Mouse (Mus musculus): Measurements from ENCODE around the gene Gm960.
"Not testable (repeated sequence)": the region's sequence is repeated elsewhere in the genome, so short reads cannot be mapped to it uniquely, and the experiment has no call there.

The Gm960 gene

DNA sequence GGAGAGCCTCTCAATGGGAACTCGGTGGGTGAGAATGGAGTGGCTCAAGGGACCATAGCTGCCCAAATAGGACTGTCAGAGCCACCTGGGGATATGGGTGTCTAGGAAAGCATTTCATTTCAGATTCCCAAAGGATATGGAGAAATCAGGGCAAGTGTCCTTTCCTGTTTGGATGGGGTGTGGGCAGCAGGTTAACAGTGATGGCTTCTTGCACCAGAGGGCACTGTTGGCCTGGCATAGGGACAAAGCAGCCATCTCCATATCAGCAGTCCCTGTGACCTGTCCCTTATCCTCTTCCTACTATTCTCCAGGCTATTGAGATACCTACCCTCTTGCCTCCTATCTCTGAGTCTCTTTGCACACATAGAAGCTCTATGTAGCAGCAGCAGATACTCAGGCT is 109.4 kb downstream of the Gm960 start:
- DNase-seq (ENCODE audit: low spot score): peak; percentile 54

DNA sequence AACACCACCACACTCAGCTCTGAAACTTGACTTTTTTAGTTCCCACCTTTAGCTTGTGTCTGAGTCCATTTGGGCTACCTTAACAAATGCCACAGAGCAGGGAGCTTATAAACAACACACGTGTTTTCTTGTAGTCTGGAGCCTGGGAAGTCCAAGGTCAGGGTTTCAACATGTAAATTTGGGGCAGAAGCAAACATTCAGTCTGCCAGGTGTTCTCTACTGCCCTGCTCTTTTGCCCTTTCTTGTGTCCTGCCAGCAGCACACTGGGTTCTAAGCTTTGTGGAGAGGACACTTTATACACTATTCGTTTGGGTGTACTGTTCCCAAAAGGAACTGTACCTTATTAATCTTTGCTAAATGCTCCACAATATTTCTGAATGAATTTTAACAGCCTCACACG is 110.0 kb downstream of the Gm960 start:
- no peak for DNase-seq (ENCODE audit: low spot score)

DNA sequence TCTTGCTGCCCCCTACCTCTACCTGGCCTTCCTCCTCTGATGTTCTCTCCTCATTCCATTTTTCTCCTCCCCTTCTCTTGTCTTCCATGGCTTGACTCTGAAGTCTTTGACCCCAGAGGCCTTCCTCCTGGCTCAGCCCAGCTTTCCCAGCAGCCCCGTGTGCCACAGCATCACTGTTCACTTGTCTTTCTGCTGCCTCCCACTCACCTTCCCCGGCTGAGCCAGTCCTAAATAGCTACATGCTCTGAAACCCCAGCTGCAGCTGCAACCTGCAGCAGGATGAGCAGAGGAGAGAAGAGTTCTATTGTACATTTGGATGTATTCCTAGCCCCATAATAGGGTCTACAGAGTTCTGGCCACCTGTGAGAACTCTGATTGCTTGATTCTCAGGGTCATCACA is 111.0 kb downstream of the Gm960 start:
- DNase-seq (ENCODE audit: low spot score): no peak

DNA sequence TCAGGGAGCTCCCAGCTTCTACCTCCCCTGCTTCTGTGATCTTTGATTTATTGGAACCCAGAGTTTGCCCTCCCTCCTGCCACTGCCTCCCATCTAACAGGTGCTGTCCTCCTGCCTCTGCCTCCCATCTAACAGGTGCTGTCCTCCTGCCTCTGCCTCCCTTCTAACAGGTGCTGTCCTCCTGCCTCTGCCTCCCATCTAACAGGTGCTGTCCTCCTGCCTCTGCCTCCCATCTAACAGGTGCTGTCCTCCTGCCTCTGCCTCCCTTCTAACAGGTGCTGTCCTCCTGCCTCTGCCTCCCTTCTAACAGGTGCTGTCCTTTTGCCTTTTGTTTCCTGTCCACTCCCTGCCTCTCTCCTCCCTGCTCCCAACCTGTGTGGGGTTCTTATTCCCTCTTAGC is 111.7 kb downstream of the Gm960 start:
- not testable (repeated sequence) for DNase-seq (ENCODE audit: low spot score)

DNA sequence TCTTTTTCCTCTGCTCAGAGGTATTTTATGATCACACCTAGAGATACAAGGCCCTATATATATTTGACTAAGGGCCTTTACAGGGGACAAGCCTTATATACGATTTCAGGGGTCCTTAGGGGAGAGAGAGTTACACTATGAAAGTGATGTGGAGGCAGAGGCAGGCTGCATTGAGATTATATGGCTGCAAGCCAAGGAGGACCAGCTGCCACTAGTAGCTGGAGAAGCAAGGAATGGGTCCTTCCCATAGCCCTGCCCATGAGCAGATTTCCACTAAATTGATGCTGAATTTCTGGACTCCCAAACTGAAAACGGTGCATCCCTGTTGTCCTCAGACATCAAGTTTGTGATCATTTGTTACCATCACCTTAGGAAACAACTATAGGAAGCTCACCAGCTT is 114.6 kb downstream of the Gm960 start:
- DNase-seq (ENCODE audit: low spot score): no peak

DNA sequence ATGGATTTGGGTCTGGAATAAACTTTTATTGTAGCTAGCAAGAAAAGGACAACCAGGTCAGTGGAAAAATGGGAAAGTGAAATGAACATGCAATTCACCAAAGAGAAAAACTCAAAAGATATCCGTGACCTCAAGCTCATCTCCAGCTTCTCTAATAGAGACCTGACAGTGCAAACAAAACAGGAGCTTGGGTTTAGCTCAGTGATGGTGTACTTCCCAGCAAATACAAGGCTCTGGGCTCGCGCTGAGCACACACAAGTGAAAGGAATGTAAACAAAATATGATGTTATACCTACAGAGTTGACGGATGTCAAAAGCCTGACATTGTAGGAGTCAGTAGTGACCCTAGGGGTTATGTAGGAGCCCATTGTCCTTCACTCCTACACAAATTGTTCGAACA is 119.2 kb downstream of the Gm960 start:
- DNase-seq (ENCODE audit: low spot score): no peak

DNA sequence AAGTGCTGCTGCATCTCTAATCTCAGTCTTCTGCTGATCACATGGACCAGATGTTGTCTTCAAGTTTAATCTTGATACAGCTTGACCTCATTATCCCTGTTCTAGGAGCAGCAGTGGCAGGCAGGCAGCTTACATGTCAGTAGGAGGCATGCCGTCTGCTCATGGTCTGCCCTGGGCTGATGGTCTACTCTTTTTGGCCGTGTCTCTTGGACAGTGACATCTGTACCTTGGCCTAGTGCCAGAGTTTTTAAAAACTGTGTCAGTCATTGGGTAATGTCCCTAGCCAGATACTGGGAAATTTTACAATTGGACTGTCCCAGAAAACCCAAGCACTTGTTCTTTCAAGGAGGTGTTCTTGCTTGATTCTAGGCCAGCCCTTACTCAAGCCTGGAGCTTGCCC is 119.7 kb downstream of the Gm960 start:
- DNase-seq (ENCODE audit: low spot score): peak; percentile 92
